Mouse (Mus musculus) cerebellum, postnatal 14 days (tissue): ENCODE measurements around the gene 4933417A18Rik.
"Not testable (repeated sequence)": the region's sequence is repeated elsewhere in the genome, so short reads cannot be mapped to it uniquely, and the experiment has no call there.

Source experiments
- DNase-seq, 2 experiments: peaks; one replicate each; pipeline ENCODE4 v3.0.0; 2021; ENCODE audit warnings: mixed read lengths in 2 of 2

4933417A18Rik gene

DNA sequence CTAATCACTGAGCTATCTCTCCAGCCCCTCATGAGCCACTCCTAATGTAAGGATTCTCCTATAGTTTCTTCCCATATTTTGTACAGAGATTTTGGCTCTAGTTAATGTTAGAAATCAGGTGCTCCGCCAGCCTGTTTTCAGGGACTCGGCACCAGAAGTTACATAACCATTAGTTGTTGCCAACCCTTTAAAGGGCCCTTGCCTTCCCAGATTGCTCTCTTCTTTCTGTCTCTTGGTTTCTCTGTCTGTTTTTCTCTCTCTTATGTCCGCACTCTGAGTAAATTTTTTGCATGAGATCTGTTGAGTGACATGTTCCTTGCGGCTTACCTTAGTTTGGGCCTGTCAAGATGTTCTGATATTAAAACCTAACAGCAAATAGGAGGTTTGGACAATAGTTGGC, 51.9 kb downstream of the 4933417A18Rik start:
- DNase-seq: no peak

DNA sequence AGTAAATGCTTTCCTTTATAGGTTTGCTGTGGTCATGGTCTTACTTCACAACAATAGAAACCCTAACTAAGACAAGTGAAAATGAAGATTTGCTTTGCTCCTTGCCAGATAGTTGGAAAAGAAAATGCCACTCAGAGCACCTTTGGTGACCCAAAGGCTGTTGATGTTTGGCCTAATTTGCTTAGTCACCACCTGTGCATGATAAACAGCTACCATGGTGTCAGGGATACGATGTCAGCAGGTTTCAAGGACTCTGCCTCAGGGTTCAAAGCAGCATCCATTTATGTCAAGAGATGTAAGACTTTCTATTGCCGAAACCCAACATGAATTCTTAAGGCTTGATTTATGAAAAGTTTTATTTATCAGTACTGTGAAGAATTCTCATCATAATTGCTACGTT, 53.2 kb downstream of the 4933417A18Rik start:
- DNase-seq: no peak

DNA sequence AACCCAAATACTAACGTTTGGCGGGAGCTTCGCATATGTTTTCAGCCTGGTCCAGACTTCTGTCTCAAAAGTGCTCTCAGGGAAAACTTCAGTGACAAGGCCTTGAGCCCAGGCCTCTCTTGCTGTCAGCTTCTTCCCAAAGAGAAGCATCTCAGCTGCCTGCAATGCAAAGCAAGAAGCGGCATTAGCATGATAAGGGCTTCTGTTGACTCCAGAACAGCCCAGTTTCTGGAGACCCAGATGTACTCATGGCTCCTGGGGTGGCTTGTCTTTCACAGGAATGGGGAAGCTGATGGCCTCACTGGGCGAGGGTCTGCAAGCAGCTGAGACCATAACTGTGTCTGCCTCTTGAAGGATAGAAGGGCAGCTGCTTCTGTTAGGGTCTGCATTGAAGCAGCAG, 54.4 kb downstream of the 4933417A18Rik start:
- DNase-seq: not testable (repeated sequence)

DNA sequence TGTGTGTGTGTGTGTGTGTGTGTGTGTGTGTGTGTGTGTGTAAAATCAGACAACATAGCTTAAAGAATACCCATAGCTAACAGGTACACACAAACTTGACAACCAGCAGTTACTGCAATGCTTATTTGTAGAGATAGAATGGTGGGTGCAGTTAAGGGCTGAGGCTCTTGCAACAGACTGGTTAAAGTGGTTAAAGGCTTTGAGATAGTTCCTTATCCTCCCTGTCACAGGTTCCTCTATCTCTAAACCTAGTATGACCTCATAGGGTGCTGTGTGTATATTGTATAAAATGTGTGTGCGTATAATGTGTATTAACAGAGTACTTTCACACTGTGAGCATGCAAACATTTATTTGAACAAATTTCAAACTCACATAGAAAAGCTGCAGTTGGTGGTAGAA, 59.3 kb downstream of the 4933417A18Rik start:
- not testable (repeated sequence) for DNase-seq

DNA sequence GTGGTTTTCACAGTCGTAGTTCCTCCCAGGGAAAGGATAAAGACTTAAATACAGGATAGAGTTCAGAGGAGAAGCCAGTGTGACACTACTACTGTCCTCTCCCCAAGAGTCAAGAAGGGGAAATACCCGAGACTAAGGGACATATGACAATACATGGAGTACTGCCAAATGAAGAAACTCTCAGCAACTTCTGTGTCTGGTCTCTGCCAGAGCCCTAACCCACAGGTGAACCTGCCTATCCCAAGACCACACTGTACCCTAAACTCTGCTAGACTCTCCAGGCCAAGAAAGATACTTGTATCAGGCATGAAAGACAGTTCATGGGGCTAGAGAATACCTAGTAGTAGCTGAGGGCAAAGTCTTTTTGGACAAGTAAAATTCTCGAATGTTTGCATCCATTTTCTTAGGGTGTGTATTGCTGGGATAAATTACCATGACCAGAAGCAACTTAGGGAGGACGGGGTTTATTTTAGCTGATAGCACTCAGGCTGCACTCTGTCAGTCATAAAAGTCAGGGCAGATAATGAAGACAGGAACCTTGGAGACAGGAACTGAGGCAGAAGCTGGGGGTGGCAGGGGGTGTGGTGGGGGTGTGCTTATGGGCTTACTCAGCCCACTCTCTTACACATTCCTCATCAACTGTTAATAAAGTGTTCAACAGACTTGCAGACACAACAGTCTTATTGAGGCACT, 67.5 kb downstream of the 4933417A18Rik start:
- no peak for DNase-seq

DNA sequence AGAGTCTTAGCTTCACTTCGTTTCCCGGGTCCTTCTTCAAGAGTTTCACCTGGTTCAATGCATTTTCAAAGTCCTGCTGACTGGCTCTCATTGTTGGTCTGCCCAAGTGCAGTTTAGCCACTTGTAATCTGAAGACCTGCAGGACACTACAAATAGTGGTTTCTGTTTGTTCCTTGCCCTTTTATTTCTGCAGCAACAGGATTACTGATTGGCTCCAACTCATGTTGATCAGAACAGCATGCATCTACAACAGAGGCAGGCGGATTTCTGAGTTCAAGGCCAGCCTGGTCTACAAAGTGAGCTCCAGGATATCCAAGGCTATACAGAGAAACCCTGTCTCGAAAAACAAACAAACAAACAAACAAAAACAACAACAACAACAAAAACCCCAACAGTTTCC, 68.9 kb downstream of the 4933417A18Rik start:
- DNase-seq: no peak

DNA sequence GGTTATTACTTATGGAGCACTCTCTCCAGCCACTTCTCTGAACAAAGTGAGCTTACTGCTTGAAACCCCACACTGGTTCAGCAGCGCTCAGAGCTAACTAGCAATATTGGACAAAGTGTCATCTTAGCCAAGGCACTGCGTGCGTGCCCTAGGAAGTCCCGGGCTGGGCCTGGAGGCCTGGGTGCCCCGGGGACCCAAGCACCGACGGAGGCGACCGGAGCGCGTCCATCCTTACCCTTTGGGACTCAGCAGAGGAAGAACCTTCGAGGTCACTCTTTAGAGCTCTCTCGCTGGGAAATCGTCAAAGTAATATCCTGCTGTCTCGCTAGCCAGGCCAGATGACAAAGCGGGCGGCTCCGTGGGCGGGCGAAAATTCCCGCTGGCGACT, 69.4 kb downstream of the 4933417A18Rik start:
- no peak for DNase-seq

DNA sequence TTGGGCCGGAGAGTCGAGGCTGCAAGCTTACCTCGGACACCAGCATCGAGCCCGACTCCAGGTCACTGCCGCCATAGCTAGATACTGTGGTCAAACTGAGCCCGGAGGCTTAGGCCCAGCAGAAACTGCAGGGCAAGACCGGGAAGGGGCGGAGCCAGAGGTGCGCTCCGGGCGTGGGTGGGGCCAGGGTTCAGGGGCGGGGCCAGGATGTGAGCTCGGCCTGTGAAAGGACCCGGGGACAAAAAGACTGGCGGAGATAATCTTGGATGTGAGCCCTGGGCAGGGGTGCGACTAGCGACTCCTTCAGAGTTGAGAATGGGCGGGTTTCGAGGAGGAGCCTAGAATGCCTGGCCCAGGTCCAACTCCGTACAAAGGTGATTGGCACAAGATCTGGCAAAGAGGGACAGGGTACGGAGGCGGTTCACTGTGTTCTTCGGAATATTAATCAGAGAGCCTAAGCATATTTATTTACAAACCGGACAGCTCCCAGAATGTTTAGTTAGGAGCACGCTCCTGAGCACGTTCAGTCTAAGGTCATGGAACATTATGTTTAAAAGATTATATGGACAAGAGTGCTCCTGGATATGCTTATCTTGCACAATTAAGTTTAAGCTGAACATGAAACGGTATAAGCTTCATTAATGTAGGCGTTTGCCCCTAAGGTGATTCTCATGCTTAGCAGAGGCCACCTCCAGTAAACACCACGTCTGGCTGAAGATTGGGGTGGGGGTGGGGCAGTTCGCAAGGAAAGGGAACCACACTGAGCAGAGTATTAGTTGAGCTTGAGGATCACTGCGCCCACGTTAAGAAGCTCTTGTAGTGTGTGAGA, 70.0 kb downstream of the 4933417A18Rik start:
- peak; percentile 95 to 97 for DNase-seq

DNA sequence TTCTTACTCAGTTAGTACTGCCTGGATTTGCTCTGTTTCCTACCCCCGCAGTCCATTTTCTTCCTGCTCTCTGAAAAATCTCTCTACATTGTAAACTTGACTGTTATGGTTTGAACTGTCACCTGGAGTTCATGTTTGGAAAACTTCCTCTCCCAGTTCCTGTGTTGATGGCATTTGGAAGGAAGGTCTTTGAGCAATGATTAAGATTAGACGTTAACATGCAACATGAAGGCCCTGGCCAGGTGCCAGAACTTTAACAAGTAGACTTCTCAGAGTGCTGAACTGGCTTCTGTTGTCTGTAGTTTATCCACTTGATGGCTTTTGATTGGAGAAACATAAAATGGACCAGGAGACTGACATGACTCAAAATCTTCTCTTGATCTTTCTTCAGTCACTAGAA, 71.7 kb downstream of the 4933417A18Rik start:
- DNase-seq: peak; percentile 6 to 16
